Mouse (Mus musculus): ENCODE results near the gene Pacs2. TPM values are rescaled to one million over a fixed set of nuclear protein-coding genes. Genes with fewer than 3 reads are reported as not detected.

The Pacs2 gene
- polyA plus RNA-seq, 1 experiment from 2014 or later: 17.9 TPM

- no peaks in the 10 kb centered on the region for H3K9me3 ChIP-seq (ENCODE audit: control insufficient read depth, low read length)
- H3K36me3 ChIP-seq (ENCODE audit: control insufficient read depth, insufficient read depth, low read length): peaks cover 6% of the 10 kb centered on the region; the same call in 1 of the 2 replicates
- peaks cover 12% of the 10 kb centered on the region for H3K4me1 ChIP-seq (ENCODE audit: control insufficient read depth, insufficient read depth, low read length)
- H3K27me3 ChIP-seq (replicated peaks; ENCODE audit: control insufficient read depth, insufficient read depth, low read length): no peaks in the 10 kb centered on the region
- peak overlapping the region; percentile 76 for H3K4me2 ChIP-seq (ENCODE audit: low read depth, low read length)
- peak overlapping the region; percentile 98 for H3K9ac ChIP-seq (ENCODE audit: low read depth, low read length)
- WGBS: 2% methylated on average over 11 of the region's 60 CpGs
- peak overlapping the region; percentile 88 for H3K27ac ChIP-seq (replicated peaks; ENCODE audit: low read depth, low read length)
- DNase-seq (ENCODE audit: low spot score): no peak
- ATAC-seq (ENCODE audit: low read depth): peak; percentile 16
- H3K4me3 ChIP-seq (ENCODE audit: low read depth, low read length): peak overlapping the region; percentile 90
Observed at GRCm38 (mm10) chr12:113098530-113099151, 84.3 kb downstream of the Pacs2 start.

- Histone ChIP-seq H3K4me1 (ENCODE audit: control insufficient read depth, insufficient read depth, low read length) (peaks cover 12% of the 10 kb centered on the region), H3K9me3 (ENCODE audit: control insufficient read depth, low read length) (no peaks in the 10 kb centered on the region), H3K36me3 (ENCODE audit: control insufficient read depth, insufficient read depth, low read length) (peaks cover 11% of the 10 kb centered on the region; the same call in 1 of the 2 replicates), H3K4me3 (ENCODE audit: low read depth, low read length) (peak overlapping the region; percentile 90), H3K27ac (replicated peaks; ENCODE audit: low read depth, low read length) (no peak overlapping the region), H3K4me2 (ENCODE audit: low read depth, low read length) (peak overlapping the region; percentile 76), H3K27me3 (replicated peaks; ENCODE audit: control insufficient read depth, insufficient read depth, low read length) (no peaks in the 10 kb centered on the region), H3K9ac (ENCODE audit: low read depth, low read length) (peak overlapping the region; percentile 98)
- WGBS: 15% methylated on average over 6 of the region's 6 CpGs
- DNase-seq (ENCODE audit: low spot score) (no peak), ATAC-seq (ENCODE audit: low read depth) (no peak)
Observed at GRCm38 (mm10) chr12:113099470-113100237, 85.3 kb downstream of the Pacs2 start.

GRCm38 (mm10) chr12:113100448-113101076 is 86.3 kb downstream of the Pacs2 start:
- peaks cover 12% of the 10 kb centered on the region for H3K4me1 ChIP-seq (ENCODE audit: control insufficient read depth, insufficient read depth, low read length)
- ATAC-seq (ENCODE audit: low read depth) (no peak), DNase-seq (ENCODE audit: low spot score) (no peak)
- H3K9me3 ChIP-seq (ENCODE audit: control insufficient read depth, low read length): no peaks in the 10 kb centered on the region
- H3K4me2 ChIP-seq (ENCODE audit: low read depth, low read length): no peak overlapping the region
- H3K4me3 ChIP-seq (ENCODE audit: low read depth, low read length): no peak overlapping the region
- peaks cover 11% of the 10 kb centered on the region; the same call in 1 of the 2 replicates for H3K36me3 ChIP-seq (ENCODE audit: control insufficient read depth, insufficient read depth, low read length)
- no peak overlapping the region for H3K27ac ChIP-seq (replicated peaks; ENCODE audit: low read depth, low read length)
- 75% methylated on average over 5 of the region's 5 CpGs for WGBS
- H3K27me3 ChIP-seq (replicated peaks; ENCODE audit: control insufficient read depth, insufficient read depth, low read length): no peaks in the 10 kb centered on the region
- 0 out of 2 replicates have a peak overlapping the region, but pooled peaks have one; percentile 25 for H3K9ac ChIP-seq (ENCODE audit: low read depth, low read length)

GRCm38 (mm10) chr12:113101251-113101960 is 87.1 kb downstream of the Pacs2 start:
- Histone ChIP-seq H3K9ac (ENCODE audit: low read depth, low read length) (no peak overlapping the region), H3K27me3 (replicated peaks; ENCODE audit: control insufficient read depth, insufficient read depth, low read length) (no peaks in the 10 kb centered on the region), H3K4me2 (ENCODE audit: low read depth, low read length) (no peak overlapping the region), H3K36me3 (ENCODE audit: control insufficient read depth, insufficient read depth, low read length) (peaks cover 11% of the 10 kb centered on the region; the same call in 1 of the 2 replicates), H3K4me3 (ENCODE audit: low read depth, low read length) (no peak overlapping the region), H3K27ac (replicated peaks; ENCODE audit: low read depth, low read length) (no peak overlapping the region), H3K4me1 (ENCODE audit: control insufficient read depth, insufficient read depth, low read length) (peaks cover 12% of the 10 kb centered on the region), H3K9me3 (ENCODE audit: control insufficient read depth, low read length) (no peaks in the 10 kb centered on the region)
- DNase-seq (ENCODE audit: low spot score) (no peak), ATAC-seq (ENCODE audit: low read depth) (no peak)
- 78% methylated on average over 9 of the region's 9 CpGs for WGBS

GRCm38 (mm10) chr12:113102461-113102860 is 88.2 kb downstream of the Pacs2 start:
- DNase-seq (ENCODE audit: low spot score): peak; percentile 64
- WGBS: 63% methylated on average over 6 of the region's 6 CpGs
- H3K27me3 ChIP-seq (replicated peaks; ENCODE audit: control insufficient read depth, insufficient read depth, low read length): no peaks in the 10 kb centered on the region
- H3K4me3 ChIP-seq (ENCODE audit: low read depth, low read length): no peak overlapping the region
- no peak overlapping the region for H3K9ac ChIP-seq (ENCODE audit: low read depth, low read length)
- peaks cover 8% of the 10 kb centered on the region for H3K4me1 ChIP-seq (ENCODE audit: control insufficient read depth, insufficient read depth, low read length)
- H3K4me2 ChIP-seq (ENCODE audit: low read depth, low read length): no peak overlapping the region
- H3K36me3 ChIP-seq (ENCODE audit: control insufficient read depth, insufficient read depth, low read length): peaks cover 11% of the 10 kb centered on the region; the same call in 1 of the 2 replicates
- ATAC-seq (ENCODE audit: low read depth): no peak; the same call in 1 of the 2 replicates
- H3K9me3 ChIP-seq (ENCODE audit: control insufficient read depth, low read length): no peaks in the 10 kb centered on the region
- no peak overlapping the region for H3K27ac ChIP-seq (replicated peaks; ENCODE audit: low read depth, low read length)

- no peaks in the 10 kb centered on the region for H3K27me3 ChIP-seq (replicated peaks; ENCODE audit: control insufficient read depth, insufficient read depth, low read length)
- no peak overlapping the region for H3K9ac ChIP-seq (ENCODE audit: low read depth, low read length)
- peaks cover 6% of the 10 kb centered on the region for H3K4me1 ChIP-seq (ENCODE audit: control insufficient read depth, insufficient read depth, low read length)
- H3K36me3 ChIP-seq (ENCODE audit: control insufficient read depth, insufficient read depth, low read length): peaks cover 15% of the 10 kb centered on the region; the same call in 1 of the 2 replicates
- H3K9me3 ChIP-seq (ENCODE audit: control insufficient read depth, low read length): no peaks in the 10 kb centered on the region
- no peak overlapping the region for H3K4me2 ChIP-seq (ENCODE audit: low read depth, low read length)
- 88% methylated on average over 8 of the region's 8 CpGs for WGBS
- ATAC-seq (ENCODE audit: low read depth): no peak
- H3K4me3 ChIP-seq (ENCODE audit: low read depth, low read length): no peak overlapping the region
- no peak overlapping the region for H3K27ac ChIP-seq (replicated peaks; ENCODE audit: low read depth, low read length)
- no peak for DNase-seq (ENCODE audit: low spot score)
Observed at GRCm38 (mm10) chr12:113103846-113104451, 89.6 kb downstream of the Pacs2 start.

GRCm38 (mm10) chr12:113106386-113106785 is 92.1 kb downstream of the Pacs2 start:
- ATAC-seq (ENCODE audit: low read depth): no peak
- 75% methylated on average over 6 of the region's 6 CpGs for whole genome bisulfite sequencing

More at GRCm38 (mm10) chr12:113106386-113106785, 92.1 kb downstream of the Pacs2 start:
- DNase-seq (ENCODE audit: low spot score): no peak
- Histone ChIP-seq H3K27ac (replicated peaks; ENCODE audit: low read depth, low read length) (no peak overlapping the region), H3K4me2 (ENCODE audit: low read depth, low read length) (no peak overlapping the region), H3K4me1 (ENCODE audit: control insufficient read depth, insufficient read depth, low read length) (no peaks in the 10 kb centered on the region), H3K36me3 (ENCODE audit: control insufficient read depth, insufficient read depth, low read length) (peaks cover 18% of the 10 kb centered on the region; the same call in 1 of the 2 replicates), H3K9ac (ENCODE audit: low read depth, low read length) (no peak overlapping the region), H3K4me3 (ENCODE audit: low read depth, low read length) (no peak overlapping the region), H3K9me3 (ENCODE audit: control insufficient read depth, low read length) (no peaks in the 10 kb centered on the region), H3K27me3 (replicated peaks; ENCODE audit: control insufficient read depth, insufficient read depth, low read length) (no peaks in the 10 kb centered on the region)

All from embryonic facial prominence, embryonic 14.5 days (tissue).